Mouse (Mus musculus) heart, postnatal 0 days (tissue): ENCODE data around the gene Plk2.

ENCODE experiments used
- CTCF ChIP-seq: IDR thresholded peaks from 2 replicates; pipeline ENCODE4 v1.5.1; 2016; ENCODE audit warnings: antibody characterized with exemption, control low read depth, low read depth
- EP300 ChIP-seq: IDR thresholded peaks from 2 replicates; pipeline ENCODE4 v1.6.1; 2016; ENCODE audit warnings: antibody characterized with exemption, low read depth

- TF ChIP-seq CTCF (no peak), EP300 (no peak)
Measured at GRCm38 (mm10) chr13:110401877-110402276, 7.0 kb downstream of the Plk2 start.
